Mouse (Mus musculus) CH12.LX (cell line): ENCODE data around the gene Klhl3. TPM values are rescaled to one million over a fixed set of nuclear protein-coding genes. Genes with fewer than 3 reads are reported as not detected.

ENCODE experiments used
- DNase-seq: peaks from one replicate; pipeline ENCODE4 v3.0.0-alpha.2; 2013; ENCODE audit errors: extremely low read depth
- H3K27ac ChIP-seq: 2 replicates; pipeline ENCODE4 v1.5.1; 2012; ENCODE audit warnings: low read depth, mild to moderate bottlenecking, control low read depth, moderate library complexity; ENCODE audit not compliant: insufficient read depth
- H3K27me3 ChIP-seq: replicated peaks from 2 replicates; pipeline ENCODE3; 2012; ENCODE audit warnings: inconsistent platforms
- H3K36me3 ChIP-seq, 2 experiments: replicated peaks in 1 of 2; 2 replicates each; pipeline versions ENCODE3 to v1.6.1; 2012; ENCODE audit warnings: inconsistent platforms in 1 of 2, low read length in 1 of 2, mild to moderate bottlenecking in 1 of 2, mixed read lengths in 1 of 2, moderate library complexity in 1 of 2; ENCODE audit not compliant: control insufficient read depth in 1 of 2, insufficient read depth in 1 of 2
- H3K4me1 ChIP-seq, 2 experiments: 2 replicates each; pipeline ENCODE4 v1.6.1; 2012; ENCODE audit warnings: inconsistent platforms in 1 of 2, moderate library complexity in 1 of 2; ENCODE audit not compliant: insufficient read depth in 2 of 2, control insufficient read depth in 1 of 2
- H3K4me2 ChIP-seq: 2 replicates; pipeline ENCODE4 v1.6.1; 2012; ENCODE audit warnings: low read depth, mild to moderate bottlenecking, control low read depth; ENCODE audit not compliant: poor library complexity, insufficient read depth, severe bottlenecking
- H3K4me3 ChIP-seq, 3 experiments: fragments of 150-350 bp in 1 of 3; sonication (generic) in 1 of 3; replicated peaks in 1 of 3; 2 replicates each; pipeline versions ENCODE3 to v1.5.1; 2011 to 2012; ENCODE audit warnings: low read depth in 2 of 3, low read length in 2 of 3, mild to moderate bottlenecking in 2 of 3, moderate library complexity in 2 of 3, control low read depth in 1 of 3, improper control_type of control experiment in 1 of 3, inconsistent platforms in 1 of 3, mixed read lengths in 1 of 3; ENCODE audit not compliant: poor library complexity in 1 of 3
- H3K79me2 ChIP-seq: replicated peaks from 2 replicates; pipeline ENCODE4 v1.6.1; 2012; ENCODE audit warnings: mild to moderate bottlenecking, moderate library complexity; ENCODE audit not compliant: control insufficient read depth, poor library complexity, insufficient read depth, severe bottlenecking; ENCODE audit errors: extremely low read depth
- H3K9ac ChIP-seq: 2 replicates; pipeline ENCODE4 v1.6.1; 2012; ENCODE audit warnings: low read depth, mild to moderate bottlenecking, control low read depth, moderate library complexity; ENCODE audit not compliant: insufficient read depth
- H3K9me3 ChIP-seq: replicated peaks from 2 replicates; pipeline ENCODE3; 2012; ENCODE audit warnings: low read length, inconsistent platforms, mixed read lengths
- CHD1 ChIP-seq: IDR thresholded peaks from 2 replicates; pipeline ENCODE4 v1.6.1; 2012; ENCODE audit warnings: low read depth, low read length, improper control_type of control experiment, inconsistent platforms
- CHD2 ChIP-seq: IDR thresholded peaks from 2 replicates; pipeline ENCODE4 v1.6.1; 2011; ENCODE audit warnings: low read length, improper control_type of control experiment
- CTCF ChIP-seq, 2 experiments: IDR thresholded peaks in 1 of 2; conservative IDR thresholded peaks in 1 of 2; 2 replicates each; pipeline ENCODE4 v1.5.1; 2011 to 2012; ENCODE audit warnings: low read depth in 2 of 2, low read length in 2 of 2, improper control_type of control experiment in 1 of 2, inconsistent platforms in 1 of 2, mild to moderate bottlenecking in 1 of 2, moderate library complexity in 1 of 2
- E2F4 ChIP-seq: IDR thresholded peaks from 2 replicates; pipeline ENCODE4 v1.6.1; 2011; ENCODE audit warnings: low read depth, low read length, improper control_type of control experiment; ENCODE audit not compliant: insufficient replicate concordance
- EP300 ChIP-seq: IDR thresholded peaks from 2 replicates; pipeline ENCODE4 v1.6.1; 2011; ENCODE audit warnings: low read length, improper control_type of control experiment
- HCFC1 ChIP-seq: IDR thresholded peaks from 2 replicates; pipeline ENCODE4 v1.6.1; 2012; ENCODE audit warnings: low read depth, mild to moderate bottlenecking, inconsistent platforms, low read length, improper control_type of control experiment
- MAX ChIP-seq: IDR thresholded peaks from 2 replicates; pipeline ENCODE4 v1.6.1; 2011; ENCODE audit warnings: low read length, improper control_type of control experiment
- MEF2A ChIP-seq: IDR thresholded peaks from 2 replicates; pipeline ENCODE4 v1.6.1; 2014; ENCODE audit warnings: low read depth, mild to moderate bottlenecking, inconsistent platforms, low read length, improper control_type of control experiment, borderline replicate concordance
- NELFE ChIP-seq: IDR thresholded peaks from 2 replicates; pipeline ENCODE4 v1.6.1; 2011; ENCODE audit warnings: low read depth, low read length, improper control_type of control experiment
- NRF1 ChIP-seq: IDR thresholded peaks from 2 replicates; pipeline ENCODE4 v1.6.1; 2014; ENCODE audit warnings: low read depth, mild to moderate bottlenecking, inconsistent platforms, low read length, improper control_type of control experiment, moderate library complexity
- POLR2A ChIP-seq: IDR thresholded peaks from 2 replicates; pipeline ENCODE4 v1.6.1; 2011; ENCODE audit warnings: low read depth, mild to moderate bottlenecking, improper control_type of control experiment, low read length
- TBP ChIP-seq: conservative IDR thresholded peaks from 2 replicates; pipeline ENCODE4 v1.6.1; 2011; ENCODE audit warnings: low read depth, low read length, improper control_type of control experiment
- TCF12 ChIP-seq: IDR thresholded peaks from 2 replicates; pipeline ENCODE4 v1.6.1; 2014; ENCODE audit warnings: low read depth, mild to moderate bottlenecking, inconsistent platforms, low read length, improper control_type of control experiment
- UBTF ChIP-seq: IDR thresholded peaks from 2 replicates; pipeline ENCODE4 v1.6.1; 2012; ENCODE audit warnings: low read depth, mild to moderate bottlenecking, inconsistent platforms, low read length, improper control_type of control experiment, moderate library complexity
- USF2 ChIP-seq: conservative IDR thresholded peaks from 2 replicates; pipeline ENCODE4 v1.6.1; 2011; ENCODE audit warnings: low read depth, low read length, improper control_type of control experiment
- ZMIZ1 ChIP-seq: IDR thresholded peaks from 2 replicates; pipeline ENCODE4 v1.6.1; 2012; ENCODE audit warnings: low read depth, mild to moderate bottlenecking, inconsistent platforms, low read length, improper control_type of control experiment
- ZNF384 ChIP-seq: IDR thresholded peaks from 2 replicates; pipeline ENCODE4 v1.6.1; 2012; ENCODE audit warnings: low read depth, low read length, improper control_type of control experiment, inconsistent platforms
- dilution Hi-C: fragments of 300-500 bp; cut with MboI; formaldehyde crosslinking; loops from 2 replicates; pipeline ENCODE4 v1.14.3; 2020; ENCODE audit warnings: low sequenced_read_pairs; ENCODE audit not compliant: extremely low pct_unique_long_range_greater_than_20kb, extremely low pct_ligation_motif_present
- in situ Hi-C: fragments of 300-500 bp; cut with MboI; formaldehyde crosslinking; loops from 3 replicates; pipeline ENCODE4 v1.14.3; 2019; ENCODE audit warnings: low sequenced_read_pairs, low pct_ligation_motif_present, low pct_unique_long_range_greater_than_20kb, mixed read lengths
- polyA plus RNA-seq: library from polyadenylated mRNA; unstranded; fragments of >175 nt; gene quantifications from 2 replicates; pipeline ENCODE4 v1.2.1, GENCODE M21; 2012; ENCODE audit warnings: low read depth; ENCODE audit not compliant: insufficient read length
- total RNA-seq, 2 experiments: library from RNA; depleted of rRNA; stranded (reverse); fragments of 300-350 nt in 1 of 2; fragments of >200 nt in 1 of 2; gene quantifications; 2 replicates each; pipeline ENCODE4 v1.2.3; 2012 to 2014

The Klhl3 gene
- total and polyA plus RNA-seq, 3 experiments = not detected

- no peak for TF ChIP-seq CTCF (conservative IDR thresholded peaks at IDR 0.05 in 1 of 2, IDR thresholded peaks at IDR 0.05 in 1 of 2; ENCODE audit: low read depth in 2 of 2, low read length in 2 of 2)
- TF ChIP-seq USF2 = no peak
- TF ChIP-seq ZMIZ1 = peak; percentile 84
- TF ChIP-seq CHD2 = peak; percentile 83
- TF ChIP-seq MEF2A = 0 out of 2 replicates have a peak, but pooled peaks have one; percentile 36
Observed at GRCm38 (mm10) chr13:58128768-58129671, 15.6 kb upstream of the Klhl3 start (continued).

GRCm38 (mm10) chr13:58128396-58128767, 15.0 kb upstream of the Klhl3 start, which contains the start of gene Hnrnpa0:
Hnrnpa0 (minus strand) TSS chr13:58128556.
- Histone ChIP-seq H3K79me2 (peaks cover 22% of the 10 kb centered on the region), H3K27ac (peak within 1 kb of the TSS; percentile 89), H3K4me2 (peak within 1 kb of the TSS; percentile 39; the same call in 1 of the 2 replicates), H3K4me1 (peaks cover 0 to 25% of the 10 kb centered on the region in 2 experiments; a peak in 3 of 4 replicates), H3K9ac (peak within 1 kb of the TSS; percentile 95), H3K4me3 (peak within 1 kb of the TSS; percentile 86 to 98 (median 91)), H3K9me3 (no peaks in the 10 kb centered on the region), H3K36me3 (peaks cover 0 to 9% of the 10 kb centered on the region in 2 experiments), H3K27me3 (no peaks in the 10 kb centered on the region)
- dilution Hi-C loops = no loop called here
- no peak for TF ChIP-seq ZNF384
- TF ChIP-seq MAX = no peak
- peak; percentile 81 for TF ChIP-seq NRF1
- TF ChIP-seq EP300 = no peak
- peak; percentile 90 for TF ChIP-seq NELFE
- TF ChIP-seq HCFC1 = no peak
- TF ChIP-seq USF2 = no peak
- TF ChIP-seq POLR2A = peak; percentile 61
- TF ChIP-seq UBTF = 0 out of 2 replicates have a peak, but pooled peaks have one; percentile 24
- peak; percentile 90 for TF ChIP-seq TCF12
- peak; percentile 72 for TF ChIP-seq TBP
- no peak for TF ChIP-seq E2F4
- in situ Hi-C loops = no loop called here
- DNase-seq = peak; percentile 85

DNA sequence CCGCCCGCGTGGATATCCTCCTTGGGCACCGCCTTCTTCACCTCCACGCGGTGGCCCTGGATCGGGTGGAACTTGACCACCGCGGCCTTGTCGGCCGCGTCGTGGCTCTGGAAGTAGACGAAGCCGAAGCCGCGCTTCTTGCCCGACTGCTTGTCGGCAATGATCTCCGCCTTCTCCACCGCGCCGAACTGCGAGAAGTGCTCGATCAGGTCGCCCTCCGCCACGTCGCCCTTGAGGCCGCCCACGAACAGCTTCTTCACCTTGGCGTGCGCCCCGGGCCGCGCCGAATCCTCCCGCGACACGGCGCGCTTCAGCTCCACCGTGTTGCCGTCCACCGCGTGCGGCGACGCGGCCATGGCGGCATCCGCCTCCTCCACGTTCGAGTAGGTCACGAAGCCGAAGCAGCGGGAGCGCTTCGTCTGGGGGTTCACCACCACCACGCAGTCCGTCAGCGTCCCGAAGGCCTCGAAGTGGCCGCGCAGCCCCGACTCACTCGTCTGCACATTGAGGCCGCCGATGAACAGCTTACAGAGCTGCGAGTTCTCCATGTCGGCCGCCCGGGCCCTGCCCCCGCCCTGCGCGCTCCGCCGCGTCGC, 14.5 kb upstream of the Klhl3 start:
- dilution Hi-C loops = no loop called here
- Histone ChIP-seq H3K27ac (peak overlapping the region; percentile 89), H3K36me3 (peaks cover 0 to 9% of the 10 kb centered on the region in 2 experiments), H3K4me3 (peak overlapping the region; percentile 86 to 98 (median 91)), H3K9ac (peak overlapping the region; percentile 92), H3K79me2 (peaks cover 22% of the 10 kb centered on the region), H3K4me2 (peak overlapping the region; percentile 12; the same call in 1 of the 2 replicates)
- no peak for TF ChIP-seq HCFC1
- peak; percentile 57; the same call in 1 of the 2 replicates for TF ChIP-seq MAX
- peak; percentile 47; the same call in 1 of the 2 replicates for TF ChIP-seq CHD1
- TF ChIP-seq, all 38 proteins: peak for 2
- no peak for DNase-seq
- Histone ChIP-seq H3K27me3 (no peaks in the 10 kb centered on the region), H3K4me1 (peaks cover 0 to 25% of the 10 kb centered on the region in 2 experiments; a peak in 3 of 4 replicates), H3K9me3 (no peaks in the 10 kb centered on the region)
- in situ Hi-C loops = no loop called here
